Mouse (Mus musculus): ENCODE data around the gene Abcd2. TPM values are rescaled to one million over a fixed set of nuclear protein-coding genes. Genes with fewer than 3 reads are reported as not detected.

The Abcd2 gene
- polyA plus RNA-seq, 2 experiments from 2014 or later = 0.16 TPM; not detected in 1

GRCm38 (mm10) chr15:91161153-91161552 is 30.4 kb downstream of the Abcd2 start:
- ATAC-seq = no peak

DNA sequence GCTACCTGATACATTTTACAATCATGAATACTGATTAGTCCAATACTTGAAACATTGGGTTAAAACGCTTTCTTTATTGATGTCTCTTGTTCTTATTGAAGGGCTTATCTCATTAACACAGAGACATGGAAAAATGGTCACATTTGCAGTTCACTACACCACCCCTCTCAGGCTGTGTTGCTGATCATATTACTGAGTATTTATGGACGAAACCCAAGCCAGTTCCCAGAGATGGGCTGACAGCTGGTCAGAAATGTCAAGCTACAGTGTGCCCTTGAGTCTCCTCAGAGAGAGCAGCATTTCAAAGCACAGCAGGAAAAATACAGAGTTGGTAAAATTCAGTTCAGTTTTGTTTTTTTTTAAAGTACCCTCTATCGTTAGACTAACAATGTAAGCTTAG is 38.3 kb downstream of the Abcd2 start:
- no peak for ATAC-seq

DNA sequence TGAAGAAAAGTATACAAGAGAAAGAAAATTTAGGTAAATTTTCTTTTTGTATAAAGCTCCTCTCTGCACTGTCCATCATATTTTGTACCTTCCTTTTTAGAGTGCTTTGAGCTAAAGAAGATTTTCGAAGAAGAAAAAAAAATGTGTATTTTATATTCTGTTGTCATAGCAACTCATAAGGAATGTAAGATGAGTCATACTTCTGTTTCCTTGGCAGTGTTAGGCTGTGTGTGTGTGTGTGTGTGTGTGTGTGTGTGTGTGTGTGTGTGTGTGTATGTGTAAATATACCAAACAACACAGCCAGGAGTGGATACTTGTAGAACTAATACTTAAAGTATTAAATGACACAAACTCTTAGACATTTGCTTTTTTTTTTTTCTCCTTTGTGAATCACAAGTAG is 39.0 kb downstream of the Abcd2 start:
- ATAC-seq = no peak

GRCm38 (mm10) chr15:91124584-91124983 is 67.0 kb downstream of the Abcd2 start:
- no peak for ATAC-seq

DNA sequence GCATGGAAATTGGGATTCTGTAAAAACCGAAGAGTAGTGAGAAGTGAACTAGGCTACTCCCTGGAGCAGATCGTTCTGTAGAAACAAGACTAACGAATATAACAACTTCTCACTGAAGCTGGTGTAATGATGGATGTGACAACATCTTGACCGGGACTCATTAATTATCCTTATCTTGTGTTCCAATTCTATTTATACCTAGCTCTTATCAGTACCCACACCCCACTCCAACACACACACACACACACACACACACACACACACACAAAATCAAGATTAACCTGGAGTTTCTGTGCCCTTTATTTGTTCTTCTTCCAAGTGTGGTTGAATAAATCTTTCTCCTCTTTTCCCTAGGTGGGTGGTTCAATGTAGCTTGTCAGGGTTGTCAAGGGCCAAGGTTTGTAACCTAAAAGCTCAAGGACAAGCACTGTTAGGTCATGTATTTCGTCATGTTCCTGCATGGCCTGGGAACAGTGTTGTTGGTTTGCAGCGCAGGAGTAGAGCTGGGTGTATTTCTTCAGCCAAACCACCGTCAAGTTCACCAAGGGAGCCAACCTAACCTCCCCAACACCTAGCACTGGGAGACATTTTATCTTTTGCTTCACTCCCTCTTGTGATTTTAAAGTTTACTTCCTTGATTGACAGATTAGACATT is 78.9 kb downstream of the Abcd2 start:
- ATAC-seq = no peak

- no peak for ATAC-seq
Measured at GRCm38 (mm10) chr15:91108102-91108659, 83.4 kb downstream of the Abcd2 start.

GRCm38 (mm10) chr15:91104934-91105333 is 86.7 kb downstream of the Abcd2 start:
- no peak for ATAC-seq

DNA sequence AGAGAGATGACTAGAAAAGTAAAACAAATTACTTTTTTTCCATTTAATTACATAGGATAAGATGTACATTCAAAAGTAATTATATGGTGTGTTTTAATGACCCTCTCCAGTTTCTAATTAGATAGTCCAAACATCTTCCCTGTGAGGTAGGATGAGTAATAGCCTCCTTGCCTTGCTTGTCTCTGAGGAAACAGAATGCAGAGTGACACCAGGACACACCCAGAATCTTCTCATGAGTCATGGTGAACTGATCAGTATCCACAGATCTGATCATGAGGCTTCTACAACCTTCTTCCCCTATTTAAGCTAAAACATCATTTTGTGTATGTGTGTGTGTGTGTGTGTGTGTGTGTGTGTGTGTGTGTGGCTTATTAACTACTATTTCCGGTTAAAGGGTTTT is 87.3 kb downstream of the Abcd2 start:
- no peak for ATAC-seq

DNA sequence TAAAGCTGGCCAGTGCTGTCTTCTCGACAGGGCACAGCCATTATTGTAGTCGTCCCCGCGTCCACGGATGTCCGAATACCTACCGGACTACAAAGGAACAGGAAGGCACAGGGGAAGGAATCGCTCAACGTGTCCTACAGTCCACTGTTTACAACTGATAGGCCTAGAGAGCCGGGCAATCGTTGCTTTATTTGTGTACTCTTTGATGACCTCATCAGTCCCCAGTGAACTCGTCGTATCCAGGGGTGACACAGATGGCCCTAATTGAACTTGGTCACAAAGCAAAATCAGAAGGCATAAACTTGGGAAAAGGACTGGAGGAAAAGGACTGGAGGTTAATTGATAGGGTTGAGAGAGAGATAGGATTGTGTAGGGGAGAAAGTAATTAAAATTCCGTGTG is 87.8 kb downstream of the Abcd2 start:
- ATAC-seq = no peak

DNA sequence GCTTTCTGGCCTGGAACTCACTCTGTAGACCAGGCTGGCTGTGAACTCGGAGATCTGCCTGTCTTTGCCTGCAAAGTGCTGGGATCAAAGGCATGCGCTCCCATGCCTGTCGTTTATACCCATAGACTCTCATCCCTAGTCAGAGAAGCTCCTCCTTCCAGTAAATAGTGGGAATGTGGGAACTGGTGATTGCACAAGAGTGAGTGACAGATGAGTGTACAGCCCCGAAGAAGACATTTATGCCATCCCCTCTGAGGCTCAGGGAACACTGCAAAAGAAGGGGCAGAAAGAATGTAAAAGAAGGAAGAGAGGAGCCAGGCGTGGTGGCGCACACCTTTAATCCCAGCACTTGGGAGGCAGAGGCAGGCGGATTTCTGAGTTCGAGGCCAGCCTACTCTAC is 88.3 kb downstream of the Abcd2 start:
- ATAC-seq = no peak

DNA sequence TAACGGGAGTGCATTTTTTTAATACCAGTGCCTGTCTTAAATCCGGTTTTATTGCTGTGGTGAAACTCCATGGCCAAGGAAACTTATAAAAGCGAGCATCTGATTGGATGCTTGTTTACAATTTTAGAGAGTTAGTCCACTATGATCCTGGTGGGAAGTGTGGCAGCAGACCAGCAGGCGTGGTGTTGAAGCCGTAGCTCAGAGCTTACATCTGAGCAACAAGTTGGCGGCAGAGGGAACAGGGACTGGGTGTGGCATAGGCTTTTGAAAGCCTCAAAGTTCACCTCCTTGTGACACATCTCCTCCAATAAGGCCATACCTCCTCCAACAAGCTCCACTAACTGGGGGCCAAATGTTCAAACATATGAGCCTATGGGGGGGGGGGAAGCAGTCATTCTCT is 95.0 kb downstream of the Abcd2 start:
- ATAC-seq = no peak

Other genes starting within 250 kb of the Abcd2 start
- not detected for gene Kif21a, start 141.9 kb downstream of the Abcd2 start, polyA plus RNA-seq (2017; shearing (Covaris generic))
- not detected for gene CN725425, start 7.7 kb upstream of the Abcd2 start, polyA plus RNA-seq (2017; shearing (Covaris generic))